Mouse (Mus musculus): Measurements from ENCODE around the gene Olfr456. TPM values are rescaled to one million over a fixed set of nuclear protein-coding genes. Genes with fewer than 3 reads are reported as not detected.

Gene Olfr456
- total and polyA plus RNA-seq, 3 experiments, result not detected

DNA sequence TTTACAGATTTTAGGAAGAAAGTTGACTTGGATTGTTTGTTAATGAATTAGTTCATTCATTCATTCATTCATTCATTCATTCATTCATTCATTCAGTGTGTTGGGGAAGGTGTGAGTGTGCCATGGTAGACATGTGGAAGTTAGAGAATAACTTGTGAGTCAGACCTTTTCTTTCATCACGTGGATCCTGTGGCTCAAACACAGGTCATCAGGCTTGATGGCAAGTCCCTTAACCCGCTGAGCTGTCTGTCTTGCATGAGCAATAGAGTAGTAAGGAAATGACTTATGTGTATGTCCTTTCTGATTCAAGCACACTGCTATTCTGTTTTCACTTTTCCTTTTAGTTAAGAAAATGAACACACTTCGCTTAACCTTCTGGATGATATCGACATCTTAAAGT lies 16.5 kb downstream of the Olfr456 start:
- DNase-seq (ENCODE audit: low spot score) (no peak), ATAC-seq (ENCODE audit: extremely low read depth, insufficient number of reproducible peaks, low FRiP score, poor library complexity, severe bottlenecking) (no peak)
- Histone ChIP-seq H3K4me1 (ENCODE audit: insufficient read depth, low read depth, low read length) (no peaks in the 10 kb centered on the region), H3K27me3 (ENCODE audit: insufficient read depth, low read length) (no peaks in the 10 kb centered on the region), H3K36me3 (replicated peaks) (no peaks in the 10 kb centered on the region), H3K4me3 (ENCODE audit: low read depth, low read length) (no peak overlapping the region), H3K9me3 (replicated peaks) (no peaks in the 10 kb centered on the region)
- TF ChIP-seq CTCF (IDR thresholded peaks at IDR 0.05; ENCODE audit: low read depth, low read length), result no peak
- TF ChIP-seq GATA2 (IDR thresholded peaks at IDR 0.05; ENCODE audit: borderline replicate concordance, low read depth, low read length), result no peak
- TF ChIP-seq GATA1 (IDR thresholded peaks at IDR 0.05; ENCODE audit: borderline replicate concordance, low read length), result no peak
- no peak for TF ChIP-seq POLR2AphosphoS5 (IDR thresholded peaks at IDR 0.05; ENCODE audit: insufficient replicate concordance, low read depth, low read length)
- no peak for TF ChIP-seq TAL1 (conservative IDR thresholded peaks at IDR 0.05; ENCODE audit: low read depth, low read length)

DNA sequence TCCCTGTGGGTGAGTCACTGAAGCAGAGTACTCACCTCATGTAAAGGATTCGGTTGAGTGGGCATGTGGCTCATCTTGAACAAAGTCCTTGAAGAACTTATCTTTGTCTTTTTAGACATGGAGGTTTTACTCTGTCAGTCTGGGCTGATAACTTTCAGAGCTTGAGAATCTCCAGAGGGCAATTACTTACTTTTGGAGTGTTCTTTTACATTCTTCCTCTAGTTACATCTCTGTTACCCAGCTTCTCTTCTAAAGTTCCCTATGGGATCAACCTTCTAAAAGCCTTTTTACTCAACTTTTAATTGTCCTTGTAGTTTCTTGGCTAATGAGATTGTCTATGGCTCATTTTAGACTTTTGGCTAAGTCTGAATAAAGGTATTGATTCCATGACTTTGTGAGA lies 21.9 kb downstream of the Olfr456 start, which contains the start of gene Olfr458:
Gene Olfr458, minus strand, starts transcription at position 101 of the 400 bp plus-strand sequence.
- no peaks in the 10 kb centered on the region for H3K4me1 ChIP-seq (ENCODE audit: insufficient read depth, low read depth, low read length)
- DNase-seq (ENCODE audit: low spot score) (no peak), ATAC-seq (ENCODE audit: extremely low read depth, insufficient number of reproducible peaks, low FRiP score, poor library complexity, severe bottlenecking) (no peak)
- H3K9me3 ChIP-seq (replicated peaks), result no peaks in the 10 kb centered on the region
- no peak within 1 kb of the TSS for H3K4me3 ChIP-seq (ENCODE audit: low read depth, low read length)
- TF ChIP-seq POLR2AphosphoS5 (IDR thresholded peaks at IDR 0.05; ENCODE audit: insufficient replicate concordance, low read depth, low read length), result no peak
- no peak for TF ChIP-seq TAL1 (conservative IDR thresholded peaks at IDR 0.05; ENCODE audit: low read depth, low read length)
- TF ChIP-seq GATA1 (IDR thresholded peaks at IDR 0.05; ENCODE audit: borderline replicate concordance, low read length), result no peak
- TF ChIP-seq CTCF (IDR thresholded peaks at IDR 0.05; ENCODE audit: low read depth, low read length), result no peak
- TF ChIP-seq GATA2 (IDR thresholded peaks at IDR 0.05; ENCODE audit: borderline replicate concordance, low read depth, low read length), result no peak
- no peaks in the 10 kb centered on the region for H3K27me3 ChIP-seq (ENCODE audit: insufficient read depth, low read length)
- no peaks in the 10 kb centered on the region for H3K36me3 ChIP-seq (replicated peaks)

DNA sequence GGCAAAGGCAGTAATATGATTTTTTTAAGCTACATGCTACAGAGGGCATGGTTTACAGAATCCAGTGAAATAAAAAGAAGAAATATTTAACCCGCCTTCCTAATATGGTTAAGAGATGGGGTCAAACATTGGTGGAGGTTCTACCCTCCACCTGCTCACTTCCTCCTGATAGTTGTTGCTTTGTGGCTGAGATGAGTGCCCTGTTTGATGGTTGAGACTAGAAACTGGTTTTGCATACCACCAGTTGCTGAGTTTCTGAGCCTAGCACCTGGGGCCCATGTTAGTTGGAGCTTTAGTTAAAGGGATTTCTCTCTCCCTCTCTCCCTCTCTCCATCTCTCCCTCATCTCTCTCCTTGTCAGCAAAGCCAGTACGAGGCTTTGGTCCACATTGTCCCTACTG lies 39.6 kb downstream of the Olfr456 start:
- no peak for DNase-seq (ENCODE audit: low spot score)
- Histone ChIP-seq H3K9me3 (replicated peaks) (no peaks in the 10 kb centered on the region), H3K27me3 (ENCODE audit: insufficient read depth, low read length) (peaks cover 6% of the 10 kb centered on the region; the same call in 1 of the 2 replicates), H3K4me1 (ENCODE audit: insufficient read depth, low read depth, low read length) (no peaks in the 10 kb centered on the region), H3K4me3 (ENCODE audit: low read depth, low read length) (no peak overlapping the region), H3K36me3 (replicated peaks) (no peaks in the 10 kb centered on the region)
- TF ChIP-seq TAL1 (conservative IDR thresholded peaks at IDR 0.05; ENCODE audit: low read depth, low read length) (no peak), GATA2 (IDR thresholded peaks at IDR 0.05; ENCODE audit: borderline replicate concordance, low read depth, low read length) (no peak), CTCF (IDR thresholded peaks at IDR 0.05; ENCODE audit: low read depth, low read length) (no peak), POLR2AphosphoS5 (IDR thresholded peaks at IDR 0.05; ENCODE audit: insufficient replicate concordance, low read depth, low read length) (no peak), GATA1 (IDR thresholded peaks at IDR 0.05; ENCODE audit: borderline replicate concordance, low read length) (no peak)
- ATAC-seq (ENCODE audit: extremely low read depth, insufficient number of reproducible peaks, low FRiP score, poor library complexity, severe bottlenecking), result no peak

DNA sequence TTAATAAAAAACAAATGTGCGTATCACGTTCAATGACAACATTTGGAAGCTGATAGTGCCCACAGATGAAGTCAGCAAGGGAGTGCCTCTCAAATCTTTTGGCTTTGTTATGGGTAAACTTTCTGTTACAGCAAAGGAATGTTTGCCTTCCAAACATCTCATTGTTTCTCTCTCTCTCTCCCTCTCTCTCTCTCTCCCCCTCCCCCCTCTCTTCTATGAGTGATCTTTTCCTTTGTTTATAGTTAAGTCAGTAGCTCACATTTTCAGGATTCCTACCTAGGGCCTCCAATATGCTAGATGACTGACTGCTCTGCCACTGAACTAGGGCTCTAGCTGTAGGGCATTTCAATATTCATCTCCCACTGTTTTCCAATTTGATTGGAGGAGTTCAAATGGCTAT lies 42.5 kb downstream of the Olfr456 start:
- ATAC-seq (ENCODE audit: extremely low read depth, insufficient number of reproducible peaks, low FRiP score, poor library complexity, severe bottlenecking) (no peak), DNase-seq (ENCODE audit: low spot score) (no peak)
- no peaks in the 10 kb centered on the region for H3K36me3 ChIP-seq (replicated peaks)
- no peak overlapping the region for H3K4me3 ChIP-seq (ENCODE audit: low read depth, low read length)
- H3K27me3 ChIP-seq (ENCODE audit: insufficient read depth, low read length), result peaks cover 6% of the 10 kb centered on the region; the same call in 1 of the 2 replicates
- TF ChIP-seq GATA1 (IDR thresholded peaks at IDR 0.05; ENCODE audit: borderline replicate concordance, low read length) (no peak), GATA2 (IDR thresholded peaks at IDR 0.05; ENCODE audit: borderline replicate concordance, low read depth, low read length) (no peak), TAL1 (conservative IDR thresholded peaks at IDR 0.05; ENCODE audit: low read depth, low read length) (no peak), CTCF (IDR thresholded peaks at IDR 0.05; ENCODE audit: low read depth, low read length) (no peak), POLR2AphosphoS5 (IDR thresholded peaks at IDR 0.05; ENCODE audit: insufficient replicate concordance, low read depth, low read length) (no peak)
- H3K9me3 ChIP-seq (replicated peaks), result no peaks in the 10 kb centered on the region
- no peaks in the 10 kb centered on the region for H3K4me1 ChIP-seq (ENCODE audit: insufficient read depth, low read depth, low read length)

DNA sequence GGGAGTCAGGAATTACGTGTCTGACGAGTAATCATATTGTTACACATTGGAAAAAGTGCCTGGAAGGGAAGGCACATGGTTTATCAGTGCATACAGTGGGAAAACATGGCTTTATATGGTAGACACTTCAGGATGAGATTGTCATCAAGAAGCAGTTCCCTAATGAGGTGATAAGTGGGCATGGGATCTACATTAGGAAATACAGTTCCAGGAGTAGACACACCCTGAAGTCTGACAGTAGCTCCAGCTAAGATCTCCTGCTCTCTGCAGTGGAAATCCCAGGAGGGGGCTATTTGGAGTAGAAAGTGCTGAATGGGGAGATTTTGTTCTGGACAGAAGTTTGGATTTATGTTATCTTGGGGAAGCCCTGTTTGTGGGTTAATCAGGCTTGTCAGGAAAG lies 45.6 kb downstream of the Olfr456 start:
- Histone ChIP-seq H3K27me3 (ENCODE audit: insufficient read depth, low read length) (no peaks in the 10 kb centered on the region), H3K4me1 (ENCODE audit: insufficient read depth, low read depth, low read length) (no peaks in the 10 kb centered on the region), H3K36me3 (replicated peaks) (no peaks in the 10 kb centered on the region), H3K4me3 (ENCODE audit: low read depth, low read length) (no peak overlapping the region), H3K9me3 (replicated peaks) (no peaks in the 10 kb centered on the region)
- ATAC-seq (ENCODE audit: extremely low read depth, insufficient number of reproducible peaks, low FRiP score, poor library complexity, severe bottlenecking) (no peak), DNase-seq (ENCODE audit: low spot score) (no peak)
- TF ChIP-seq POLR2AphosphoS5 (IDR thresholded peaks at IDR 0.05; ENCODE audit: insufficient replicate concordance, low read depth, low read length), result no peak
- no peak for TF ChIP-seq CTCF (IDR thresholded peaks at IDR 0.05; ENCODE audit: low read depth, low read length)
- TF ChIP-seq GATA2 (IDR thresholded peaks at IDR 0.05; ENCODE audit: borderline replicate concordance, low read depth, low read length), result no peak
- no peak for TF ChIP-seq TAL1 (conservative IDR thresholded peaks at IDR 0.05; ENCODE audit: low read depth, low read length)
- no peak for TF ChIP-seq GATA1 (IDR thresholded peaks at IDR 0.05; ENCODE audit: borderline replicate concordance, low read length)

Other genes starting within 250 kb of the Olfr456 start
- gene Gstk1, start 241.3 kb downstream of the Olfr456 start, total RNA-seq (2014; fragmentation: Nextera tagmentation), result 0.83 TPM in 1 of 2 replicates, not detected in the other
- gene Gstk1, start 241.3 kb downstream of the Olfr456 start, total RNA-seq (2017), result 0.55 and 0.99 TPM in 2 replicates
- gene Gstk1, start 241.3 kb downstream of the Olfr456 start, polyA plus RNA-seq (2012), result not detected in 2 replicates
- gene Tmem139, start 225.2 kb downstream of the Olfr456 start, total RNA-seq (2014; fragmentation: Nextera tagmentation), result not detected in 2 replicates
- gene Tmem139, start 225.2 kb downstream of the Olfr456 start, total RNA-seq (2017), result 0.11 TPM in 1 of 2 replicates, not detected in the other
- gene Tmem139, start 225.2 kb downstream of the Olfr456 start, polyA plus RNA-seq (2012), result not detected in 2 replicates
- 76.7 and 91.2 TPM in 2 replicates for gene Casp2, start 222.2 kb downstream of the Olfr456 start, total RNA-seq (2014; fragmentation: Nextera tagmentation)
- 64.4 and 66.5 TPM in 2 replicates for gene Casp2, start 222.2 kb downstream of the Olfr456 start, total RNA-seq (2017)
- 8.2 and 9.2 TPM in 2 replicates for gene Casp2, start 222.2 kb downstream of the Olfr456 start, polyA plus RNA-seq (2012)
- gene Clcn1, start 200.5 kb downstream of the Olfr456 start, total RNA-seq (2014; fragmentation: Nextera tagmentation), result 0.24 and 0.45 TPM in 2 replicates
- 0.06 and 0.11 TPM in 2 replicates for gene Clcn1, start 200.5 kb downstream of the Olfr456 start, total RNA-seq (2017)
- not detected in 2 replicates for gene Clcn1, start 200.5 kb downstream of the Olfr456 start, polyA plus RNA-seq (2012)
- gene Fam131b, start 162.6 kb downstream of the Olfr456 start, total RNA-seq (2014; fragmentation: Nextera tagmentation), result not detected in 2 replicates
- 0.05 TPM in 1 of 2 replicates, not detected in the other for gene Fam131b, start 162.6 kb downstream of the Olfr456 start, total RNA-seq (2017)
- gene Fam131b, start 162.6 kb downstream of the Olfr456 start, polyA plus RNA-seq (2012), result 0.01 TPM in 1 of 2 replicates, not detected in the other
- gene Zyx, start 137.6 kb downstream of the Olfr456 start, total RNA-seq (2014; fragmentation: Nextera tagmentation), result 70.2 and 70.3 TPM in 2 replicates
- 14.8 and 19.1 TPM in 2 replicates for gene Zyx, start 137.6 kb downstream of the Olfr456 start, total RNA-seq (2017)
- gene Zyx, start 137.6 kb downstream of the Olfr456 start, polyA plus RNA-seq (2012), result 319 and 320 TPM in 2 replicates
- gene Epha1, start 113.9 kb downstream of the Olfr456 start, total RNA-seq (2014; fragmentation: Nextera tagmentation), result not detected in 2 replicates
- gene Epha1, start 113.9 kb downstream of the Olfr456 start, total RNA-seq (2017), result 0.23 TPM in 1 of 2 replicates, not detected in the other
- not detected in 2 replicates for gene Epha1, start 113.9 kb downstream of the Olfr456 start, polyA plus RNA-seq (2012)
- not detected in 2 replicates for gene Tas2r143, start 87.0 kb downstream of the Olfr456 start, total RNA-seq (2014; fragmentation: Nextera tagmentation)
- 0.22 and 0.23 TPM in 2 replicates for gene Tas2r143, start 87.0 kb downstream of the Olfr456 start, total RNA-seq (2017)
- gene Tas2r143, start 87.0 kb downstream of the Olfr456 start, polyA plus RNA-seq (2012), result not detected in 2 replicates
- gene Tas2r135, start 81.8 kb downstream of the Olfr456 start, total RNA-seq (2014; fragmentation: Nextera tagmentation), result not detected in 2 replicates
- gene Tas2r135, start 81.8 kb downstream of the Olfr456 start, total RNA-seq (2017), result 0.27 TPM in 1 of 2 replicates, not detected in the other
- gene Tas2r135, start 81.8 kb downstream of the Olfr456 start, polyA plus RNA-seq (2012), result not detected in 2 replicates
- gene Tas2r126, start 52.7 kb downstream of the Olfr456 start, total RNA-seq (2014; fragmentation: Nextera tagmentation), result not detected in 2 replicates
- not detected in 2 replicates for gene Tas2r126, start 52.7 kb downstream of the Olfr456 start, total RNA-seq (2017)
- not detected in 2 replicates for gene Tas2r126, start 52.7 kb downstream of the Olfr456 start, polyA plus RNA-seq (2012)
- gene Olfr458, start 22.0 kb downstream of the Olfr456 start, total RNA-seq (2014; fragmentation: Nextera tagmentation), result not detected in 2 replicates
- 0.05 and 0.17 TPM in 2 replicates for gene Olfr458, start 22.0 kb downstream of the Olfr456 start, total RNA-seq (2017)
- not detected in 2 replicates for gene Olfr458, start 22.0 kb downstream of the Olfr456 start, polyA plus RNA-seq (2012)
- gene Olfr457, start 10.9 kb downstream of the Olfr456 start, total RNA-seq (2014; fragmentation: Nextera tagmentation), result not detected in 2 replicates
- 0.11 TPM in 1 of 2 replicates, not detected in the other for gene Olfr457, start 10.9 kb downstream of the Olfr456 start, total RNA-seq (2017)
- not detected in 2 replicates for gene Olfr457, start 10.9 kb downstream of the Olfr456 start, polyA plus RNA-seq (2012)
- gene Olfr455, start 60.4 kb upstream of the Olfr456 start, total RNA-seq (2014; fragmentation: Nextera tagmentation), result not detected in 2 replicates
- not detected in 2 replicates for gene Olfr455, start 60.4 kb upstream of the Olfr456 start, total RNA-seq (2017)
- not detected in 2 replicates for gene Olfr455, start 60.4 kb upstream of the Olfr456 start, polyA plus RNA-seq (2012)
- not detected in 2 replicates for gene Tcaf3, start 110.5 kb upstream of the Olfr456 start, total RNA-seq (2014; fragmentation: Nextera tagmentation)
- 0.16 and 0.46 TPM in 2 replicates for gene Tcaf3, start 110.5 kb upstream of the Olfr456 start, total RNA-seq (2017)
- gene Tcaf3, start 110.5 kb upstream of the Olfr456 start, polyA plus RNA-seq (2012), result not detected in 2 replicates
- gene Tcaf2, start 158.0 kb upstream of the Olfr456 start, total RNA-seq (2014; fragmentation: Nextera tagmentation), result not detected in 2 replicates
- 0.11 TPM in 1 of 2 replicates, not detected in the other for gene Tcaf2, start 158.0 kb upstream of the Olfr456 start, total RNA-seq (2017)
- gene Tcaf2, start 158.0 kb upstream of the Olfr456 start, polyA plus RNA-seq (2012), result not detected in 2 replicates
- gene Tcaf1, start 222.9 kb upstream of the Olfr456 start, total RNA-seq (2014; fragmentation: Nextera tagmentation), result not detected in 2 replicates
- 0.12 and 0.33 TPM in 2 replicates for gene Tcaf1, start 222.9 kb upstream of the Olfr456 start, total RNA-seq (2017)
- gene Tcaf1, start 222.9 kb upstream of the Olfr456 start, polyA plus RNA-seq (2012), result not detected in 2 replicates

Measured in G1E (cell line).